Mouse (Mus musculus) erythroblast, adult 5-6 weeks (primary cell): ENCODE results near the gene Ppp1r12c. TPM values are rescaled to one million over a fixed set of nuclear protein-coding genes. Genes with fewer than 3 reads are reported as not detected.
A peak's percentile ranks its signal among the peaks of the same experiment; 100 is the strongest.

Experiments
- ATAC-seq: replicated peaks from 2 replicates; pipeline ENCODE4 v1.8.0; 2016; ENCODE audit warnings: moderate number of reproducible peaks, mild to moderate bottlenecking, moderate TSS enrichment, inconsistent platforms; ENCODE audit not compliant: poor library complexity, low FRiP score, severe bottlenecking
- total RNA-seq, 2 experiments: library from RNA; stranded (forward) in 1 of 2; stranded (reverse) in 1 of 2; fragments of 150-400 nt in 1 of 2; fragments of 200-764, 138-1000 nt in 1 of 2; gene quantifications; 2 replicates each; pipeline versions ENCODE4 v1.2.3 to v1.2.4; 2015 to 2017; ENCODE audit warnings: low replicate concordance in 2 of 2

Gene Ppp1r12c
- total RNA-seq, 2 experiments from 2014 or later: 45.3 to 52.0 TPM

- no peak for ATAC-seq
Measured at GRCm38 (mm10) chr7:4497271-4497903, 4.1 kb downstream of the Ppp1r12c start.

GRCm38 (mm10) chr7:4496468-4496867 lies 5.0 kb downstream of the Ppp1r12c start:
- ATAC-seq: no peak

GRCm38 (mm10) chr7:4493991-4494390 lies 7.5 kb downstream of the Ppp1r12c start:
- ATAC-seq: no peak; the same call in 1 of the 2 replicates

GRCm38 (mm10) chr7:4492284-4493224 lies 8.9 kb downstream of the Ppp1r12c start:
- no peak for ATAC-seq

- ATAC-seq: no peak
Measured at GRCm38 (mm10) chr7:4491308-4491707, 10.2 kb downstream of the Ppp1r12c start.

GRCm38 (mm10) chr7:4482281-4482680 lies 19.2 kb downstream of the Ppp1r12c start:
- ATAC-seq: no peak

- ATAC-seq: 0 out of 2 replicates have a peak, but pooled peaks have one; percentile 58
Measured at GRCm38 (mm10) chr7:4479674-4480073, 21.8 kb downstream of the Ppp1r12c start.

GRCm38 (mm10) chr7:4478796-4479291 lies 22.6 kb downstream of the Ppp1r12c start:
- no peak for ATAC-seq

GRCm38 (mm10) chr7:4478021-4478795 lies 23.3 kb downstream of the Ppp1r12c start:
- no peak for ATAC-seq

- ATAC-seq: no peak
Measured at GRCm38 (mm10) chr7:4473940-4474339, 27.5 kb downstream of the Ppp1r12c start.

- no peak for ATAC-seq
Measured at GRCm38 (mm10) chr7:4471179-4471555, 30.3 kb downstream of the Ppp1r12c start.

GRCm38 (mm10) chr7:4470275-4471178 lies 31.0 kb downstream of the Ppp1r12c start:
- no peak for ATAC-seq

- ATAC-seq: no peak
Measured at GRCm38 (mm10) chr7:4467801-4468200, 33.7 kb downstream of the Ppp1r12c start.

GRCm38 (mm10) chr7:4464194-4464824 lies 37.2 kb downstream of the Ppp1r12c start:
- no peak for ATAC-seq

- ATAC-seq: peak; percentile 82
Measured at GRCm38 (mm10) chr7:4460576-4461434, 40.7 kb downstream of the Ppp1r12c start, which contains the start of gene Eps8l1. Gene Eps8l1 (plus strand): TSS chr7:4460674.

GRCm38 (mm10) chr7:4452644-4453043 lies 48.8 kb downstream of the Ppp1r12c start:
- ATAC-seq: no peak

GRCm38 (mm10) chr7:4449211-4449610 lies 52.3 kb downstream of the Ppp1r12c start:
- ATAC-seq: no peak

- ATAC-seq: no peak
Measured at GRCm38 (mm10) chr7:4448439-4448838, 53.0 kb downstream of the Ppp1r12c start.
